Mouse (Mus musculus) MEL (cell line): ENCODE measurements around the gene Frmd4a. TPM values are rescaled to one million over a fixed set of nuclear protein-coding genes. Genes with fewer than 3 reads are reported as not detected.
A peak's percentile ranks its signal among the peaks of the same experiment; 100 is the strongest.

Experiments
- DNase-seq: peaks from one replicate; pipeline ENCODE4 v3.0.0; 2011; ENCODE audit warnings: low read depth, low spot score
- H3K27ac ChIP-seq: 2 replicates; pipeline ENCODE4 v1.5.1; 2012; ENCODE audit warnings: low read depth, mild to moderate bottlenecking, control low read depth, low read length, moderate library complexity; ENCODE audit not compliant: control insufficient read depth
- H3K27me3 ChIP-seq, 2 experiments: fragments of 150-350 bp in 1 of 2; sonication (generic) in 1 of 2; 2 replicates each; pipeline ENCODE4 v1.6.1; 2012; ENCODE audit warnings: low read length in 2 of 2, mild to moderate bottlenecking in 2 of 2, improper control_type of control experiment in 1 of 2, moderate library complexity in 1 of 2; ENCODE audit not compliant: insufficient read depth in 2 of 2, control insufficient read depth in 1 of 2
- H3K36me3 ChIP-seq, 2 experiments: 2 replicates each; pipeline ENCODE4 v1.6.1; 2012 to 2014; ENCODE audit warnings: low read length in 2 of 2, improper control_type of control experiment in 1 of 2, inconsistent platforms in 1 of 2, mild to moderate bottlenecking in 1 of 2; ENCODE audit not compliant: insufficient read depth in 2 of 2, control insufficient read depth in 1 of 2
- H3K4me1 ChIP-seq, 2 experiments: fragments of 150-350 bp in 1 of 2; sonication (generic) in 1 of 2; 2 replicates each; pipeline ENCODE4 v1.6.1; 2012; ENCODE audit warnings: low read length in 2 of 2, improper control_type of control experiment in 1 of 2, mild to moderate bottlenecking in 1 of 2; ENCODE audit not compliant: insufficient read depth in 2 of 2, control insufficient read depth in 1 of 2
- H3K4me3 ChIP-seq, 2 experiments: fragments of 150-350 bp in 1 of 2; sonication (generic) in 1 of 2; 2 replicates each; pipeline ENCODE4 v1.5.1; 2012; ENCODE audit warnings: low read depth in 2 of 2, low read length in 2 of 2, mild to moderate bottlenecking in 2 of 2, moderate library complexity in 2 of 2, control low read depth in 1 of 2, improper control_type of control experiment in 1 of 2; ENCODE audit not compliant: control insufficient read depth in 1 of 2, insufficient read depth in 1 of 2
- H3K79me2 ChIP-seq: 2 replicates; pipeline ENCODE4 v1.6.1; 2012; ENCODE audit warnings: mild to moderate bottlenecking, low read length, moderate library complexity; ENCODE audit not compliant: control insufficient read depth, poor library complexity, insufficient read depth
- H3K9ac ChIP-seq: 2 replicates; pipeline ENCODE4 v1.6.1; 2012; ENCODE audit warnings: low read depth, mild to moderate bottlenecking, control low read depth, low read length, moderate library complexity; ENCODE audit not compliant: control insufficient read depth, poor library complexity, severe bottlenecking
- H3K9me3 ChIP-seq: fragments of 150-350 bp; sonication (generic); replicated peaks from 2 replicates; pipeline ENCODE4 v1.6.1; 2012; ENCODE audit warnings: mild to moderate bottlenecking, low read length, improper control_type of control experiment, moderate library complexity; ENCODE audit not compliant: insufficient read depth
- BHLHE40 ChIP-seq: IDR thresholded peaks from 2 replicates; pipeline ENCODE4 v1.6.1; 2012; ENCODE audit warnings: low read depth, mild to moderate bottlenecking, inconsistent platforms, low read length, improper control_type of control experiment, borderline replicate concordance
- CHD2 ChIP-seq: IDR thresholded peaks from 2 replicates; pipeline ENCODE4 v1.6.1; 2011; ENCODE audit warnings: low read length, improper control_type of control experiment
- CTCF ChIP-seq, 3 experiments: IDR thresholded peaks in 2 of 3; conservative IDR thresholded peaks in 1 of 3; 2 replicates each; pipeline ENCODE4 v1.5.1; 2011 to 2012; ENCODE audit warnings: low read length in 3 of 3, low read depth in 2 of 3, mild to moderate bottlenecking in 2 of 3, improper control_type of control experiment in 1 of 3, inconsistent platforms in 1 of 3, mixed read lengths in 1 of 3, moderate library complexity in 1 of 3; ENCODE audit not compliant: control insufficient read depth in 1 of 3, insufficient read depth in 1 of 3, poor library complexity in 1 of 3, severe bottlenecking in 1 of 3
- ELF1 ChIP-seq: IDR thresholded peaks from 2 replicates; pipeline ENCODE4 v1.6.1; 2014; ENCODE audit warnings: low read depth, mild to moderate bottlenecking, inconsistent platforms, low read length, improper control_type of control experiment, moderate library complexity
- MAFK ChIP-seq: IDR thresholded peaks from 2 replicates; pipeline ENCODE4 v1.6.1; 2011; ENCODE audit warnings: low read depth, mild to moderate bottlenecking, low read length, improper control_type of control experiment, borderline replicate concordance
- MXI1 ChIP-seq: IDR thresholded peaks from 2 replicates; pipeline ENCODE4 v1.6.1; 2011; ENCODE audit warnings: mild to moderate bottlenecking, low read depth, low read length, improper control_type of control experiment
- MYB ChIP-seq: IDR thresholded peaks from 2 replicates; pipeline ENCODE4 v1.6.1; 2011; ENCODE audit warnings: mild to moderate bottlenecking, low read depth, low read length, improper control_type of control experiment
- NELFE ChIP-seq: IDR thresholded peaks from 2 replicates; pipeline ENCODE4 v1.6.1; 2011; ENCODE audit warnings: low read depth, low read length, improper control_type of control experiment
- POLR2AphosphoS2 ChIP-seq: IDR thresholded peaks from 2 replicates; pipeline ENCODE4 v1.6.1; 2011; ENCODE audit warnings: low read length, improper control_type of control experiment
- RAD21 ChIP-seq: IDR thresholded peaks from 2 replicates; pipeline ENCODE4 v1.6.1; 2011; ENCODE audit warnings: mild to moderate bottlenecking, low read depth, low read length, improper control_type of control experiment
- SIN3A ChIP-seq: IDR thresholded peaks from 2 replicates; pipeline ENCODE4 v1.6.1; 2012; ENCODE audit warnings: low read length, improper control_type of control experiment, inconsistent platforms
- SMC3 ChIP-seq: IDR thresholded peaks from 2 replicates; pipeline ENCODE4 v1.6.1; 2011; ENCODE audit warnings: low read depth, low read length, improper control_type of control experiment
- TCF12 ChIP-seq: IDR thresholded peaks from 2 replicates; pipeline ENCODE4 v1.6.1; 2014; ENCODE audit warnings: low read depth, mild to moderate bottlenecking, inconsistent platforms, low read length, improper control_type of control experiment, moderate library complexity
- UBTF ChIP-seq: IDR thresholded peaks from 2 replicates; pipeline ENCODE4 v1.6.1; 2012; ENCODE audit warnings: low read depth, mild to moderate bottlenecking, inconsistent platforms, low read length, improper control_type of control experiment, moderate library complexity, borderline replicate concordance; ENCODE audit not compliant: insufficient read depth
- USF2 ChIP-seq, 2 experiments: IDR thresholded peaks; 2 replicates each; pipeline ENCODE4 v1.6.1; 2011 to 2012; ENCODE audit warnings: improper control_type of control experiment in 2 of 2, low read length in 2 of 2, borderline replicate concordance in 1 of 2, inconsistent platforms in 1 of 2, low read depth in 1 of 2, mild to moderate bottlenecking in 1 of 2; ENCODE audit not compliant: insufficient read depth in 1 of 2
- ZKSCAN1 ChIP-seq: IDR thresholded peaks from 2 replicates; pipeline ENCODE4 v1.6.1; 2012; ENCODE audit warnings: low read depth, mild to moderate bottlenecking, inconsistent platforms, low read length, improper control_type of control experiment, moderate library complexity
- polyA plus RNA-seq, 2 experiments: library from polyadenylated mRNA; stranded (reverse) in 1 of 2; unstranded in 1 of 2; fragments of >175 nt in 1 of 2; fragments of >200 nt in 1 of 2; gene quantifications; 2 replicates each; pipeline versions ENCODE4 v1.2.1 to v1.2.4; 2012; ENCODE audit warnings: low replicate concordance in 2 of 2, low read depth in 1 of 2; ENCODE audit not compliant: insufficient read length in 2 of 2, insufficient read depth in 1 of 2, missing spikeins in 1 of 2
- total RNA-seq: library from RNA; depleted of rRNA; stranded (reverse); fragments of 300-350 nt; gene quantifications from 2 replicates; pipeline ENCODE4 v1.2.3, GENCODE M21; 2012

The Frmd4a gene
- total and polyA plus RNA-seq, 3 experiments: 6.4 to 14.4 TPM; not detected in 1

DNA sequence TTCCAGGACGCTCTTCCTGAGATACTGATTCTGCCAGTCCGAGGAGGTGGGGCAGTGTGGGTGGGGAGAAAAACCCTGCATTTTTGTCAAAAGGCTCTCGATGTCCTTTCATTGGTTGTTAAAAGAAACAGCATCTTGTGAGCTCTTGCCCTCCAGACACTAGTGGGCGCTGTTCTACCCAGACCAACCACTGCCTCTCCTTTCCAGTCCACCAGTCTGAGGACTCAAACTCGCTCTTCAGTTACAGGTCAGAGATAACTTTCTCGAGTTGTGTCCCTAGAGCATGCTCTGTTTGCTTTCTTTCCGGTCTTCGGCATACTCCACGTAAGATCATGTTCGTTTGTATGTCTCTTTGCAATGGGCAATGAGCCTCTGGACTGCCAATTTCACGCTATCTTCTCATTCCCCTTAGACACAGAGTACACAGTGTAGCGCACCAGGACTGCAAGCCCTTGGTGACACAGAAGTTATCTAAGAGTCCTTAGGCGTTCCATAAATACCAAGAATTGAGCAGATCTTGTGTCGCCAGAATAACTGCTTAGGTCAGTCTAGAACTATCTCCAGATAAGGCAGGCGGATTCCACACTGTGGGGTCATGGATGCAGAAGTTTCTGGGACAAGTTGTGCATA, 142.2 kb downstream of the Frmd4a start:
- H3K9ac ChIP-seq: no peak overlapping the region
- H3K4me1 ChIP-seq: no peaks in the 10 kb centered on the region
- peak; percentile 50 to 67 (median 52) for TF ChIP-seq CTCF (IDR thresholded peaks at IDR 0.05 in 2 of 3, conservative IDR thresholded peaks at IDR 0.05 in 1 of 3; ENCODE audit: control insufficient read depth in 1 of 3, insufficient read depth in 1 of 3, low read depth in 2 of 3, low read length in 3 of 3, poor library complexity in 1 of 3, severe bottlenecking in 1 of 3)
- no peak for TF ChIP-seq MYB
- no peak for TF ChIP-seq USF2 (IDR thresholded peaks at IDR 0.05; ENCODE audit: borderline replicate concordance in 1 of 2, insufficient read depth in 1 of 2, low read depth in 1 of 2, low read length in 2 of 2)
- no peak for TF ChIP-seq MXI1
- peak; percentile 36; the same call in 1 of the 2 replicates for TF ChIP-seq SMC3
- TF ChIP-seq RAD21: peak; percentile 7
- TF ChIP-seq, all 39 proteins: peak for 3
- no peaks in the 10 kb centered on the region; a peak in 1 of 4 replicates for H3K27me3 ChIP-seq
- DNase-seq: peak; percentile 29
- no peak overlapping the region for H3K27ac ChIP-seq
- no peak overlapping the region for H3K4me3 ChIP-seq
- no peaks in the 10 kb centered on the region for H3K79me2 ChIP-seq
- H3K9me3 ChIP-seq: no peaks in the 10 kb centered on the region
- no peaks in the 10 kb centered on the region for H3K36me3 ChIP-seq

- H3K27me3 ChIP-seq: no peaks in the 10 kb centered on the region; a peak in 2 of 4 replicates
- no peaks in the 10 kb centered on the region for H3K9me3 ChIP-seq
- H3K36me3 ChIP-seq: no peaks in the 10 kb centered on the region
- peak; percentile 59; the same call in 1 of the 2 replicates for TF ChIP-seq ZKSCAN1
- no peak for TF ChIP-seq CHD2
- TF ChIP-seq, all 39 proteins: peak for 1
- H3K4me3 ChIP-seq: no peak overlapping the region
- no peak overlapping the region for H3K9ac ChIP-seq
- H3K27ac ChIP-seq: no peak overlapping the region
- no peaks in the 10 kb centered on the region for H3K79me2 ChIP-seq
- peak; percentile 6 for DNase-seq
- no peaks in the 10 kb centered on the region for H3K4me1 ChIP-seq
Observed at GRCm38 (mm10) chr2:4166191-4166590, 148.7 kb downstream of the Frmd4a start.

DNA sequence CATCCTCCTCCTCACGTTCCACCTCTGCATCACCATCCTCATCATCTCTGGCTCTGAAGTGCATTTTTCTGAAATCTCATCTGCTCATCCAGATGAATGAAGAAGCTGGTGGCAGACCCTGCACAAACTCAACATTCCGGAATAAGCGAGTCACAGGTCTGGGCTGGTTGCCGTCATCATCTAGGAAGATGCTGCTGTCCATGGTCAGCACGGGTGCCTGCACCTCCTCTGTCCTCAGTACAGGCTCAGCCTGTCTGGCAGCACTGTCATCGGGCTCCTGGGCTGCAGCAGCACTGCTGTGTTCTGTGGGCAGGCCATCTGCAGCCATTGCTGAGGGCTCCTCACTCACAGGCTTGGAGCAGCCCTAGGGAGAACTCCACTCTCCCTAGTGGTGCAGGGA, 149.6 kb downstream of the Frmd4a start:
- Histone ChIP-seq H3K79me2 (no peaks in the 10 kb centered on the region), H3K9ac (no peak overlapping the region), H3K27me3 (no peaks in the 10 kb centered on the region; a peak in 2 of 4 replicates), H3K9me3 (no peaks in the 10 kb centered on the region), H3K4me1 (no peaks in the 10 kb centered on the region), H3K36me3 (no peaks in the 10 kb centered on the region), H3K27ac (no peak overlapping the region), H3K4me3 (no peak overlapping the region)
- no peak for DNase-seq
- TF ChIP-seq CTCF (IDR thresholded peaks at IDR 0.05 in 2 of 3, conservative IDR thresholded peaks at IDR 0.05 in 1 of 3; ENCODE audit: control insufficient read depth in 1 of 3, insufficient read depth in 1 of 3, low read depth in 2 of 3, low read length in 3 of 3, poor library complexity in 1 of 3, severe bottlenecking in 1 of 3) (no peak), POLR2AphosphoS2 (no peak), UBTF (no peak), NELFE (no peak), MAFK (no peak), TCF12 (no peak), BHLHE40 (no peak), SIN3A (no peak), ELF1 (no peak)
